Mouse (Mus musculus) bone marrow macrophage, adult 2 months (primary cell): ENCODE data around the gene Rab1a. TPM values are rescaled to one million over a fixed set of nuclear protein-coding genes. Genes with fewer than 3 reads are reported as not detected.
A peak's percentile ranks its signal among the peaks of the same experiment; 100 is the strongest.

Source experiments
- H3K27ac ChIP-seq: 2 replicates; pipeline ENCODE4 v1.5.1; 2012; ENCODE audit warnings: low read depth, low read length; ENCODE audit not compliant: insufficient read depth
- H3K4me1 ChIP-seq: 2 replicates; pipeline ENCODE4 v1.6.1; 2012; ENCODE audit warnings: low read length; ENCODE audit not compliant: control insufficient read depth, insufficient read depth
- H3K4me3 ChIP-seq: 2 replicates; pipeline ENCODE4 v1.5.1; 2012; ENCODE audit warnings: mild to moderate bottlenecking, low read length, moderate library complexity; ENCODE audit not compliant: insufficient read depth
- CTCF ChIP-seq: IDR thresholded peaks from 2 replicates; pipeline ENCODE4 v1.5.1; 2012; ENCODE audit warnings: low read depth, mild to moderate bottlenecking, low read length, moderate library complexity
- POLR2A ChIP-seq: IDR thresholded peaks from 2 replicates; pipeline ENCODE4 v1.6.1; 2012; ENCODE audit warnings: mild to moderate bottlenecking, low read depth, low read length, borderline replicate concordance
- polyA plus RNA-seq: library from polyadenylated mRNA; stranded (reverse); fragments of >200 nt; gene quantifications from 2 replicates; pipeline ENCODE4 v1.2.4, GENCODE M21; 2012; ENCODE audit not compliant: missing spikeins, insufficient read depth, insufficient read length

Gene Rab1a
- polyA plus RNA-seq, 1 experiment, result 272 TPM

DNA sequence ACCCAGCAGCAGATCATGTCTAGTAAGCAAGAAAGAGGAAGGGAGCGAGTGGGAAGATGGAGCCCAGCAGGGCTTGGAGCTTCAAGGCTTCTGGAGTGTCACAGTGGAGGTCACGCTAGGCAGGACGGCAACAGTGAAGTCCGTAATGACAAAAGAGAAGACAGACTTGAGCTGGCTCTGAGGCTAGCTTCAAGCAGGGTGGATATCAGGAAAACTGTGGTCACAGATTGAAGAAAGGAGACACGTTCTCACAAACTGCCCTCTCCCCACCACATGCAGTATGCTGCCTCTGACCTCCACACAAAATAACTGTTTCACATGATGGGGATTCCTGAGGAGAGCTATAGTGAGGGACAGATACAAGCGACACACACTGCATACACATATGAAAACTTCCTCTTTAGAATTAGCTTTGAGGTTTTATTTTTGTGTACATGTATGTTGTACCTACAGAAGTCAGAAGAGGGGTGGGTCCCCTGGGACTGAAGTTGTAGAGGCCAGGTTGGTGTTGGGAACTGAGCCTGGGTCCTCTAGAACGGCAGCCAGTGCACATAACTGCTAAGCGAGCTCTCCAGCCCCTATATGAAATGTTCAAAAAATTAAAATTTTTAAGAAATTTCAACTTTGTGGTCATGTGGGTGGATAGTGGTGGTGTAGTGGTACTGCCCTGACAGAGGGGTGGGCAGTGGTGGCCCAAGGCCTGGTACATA lies 46.1 kb downstream of the Rab1a start:
- H3K4me1 ChIP-seq, result peaks cover 28% of the 10 kb centered on the region
- TF ChIP-seq POLR2A (no peak), CTCF (no peak)
- H3K4me3 ChIP-seq, result no peak overlapping the region
- H3K27ac ChIP-seq, result no peak overlapping the region

- Histone ChIP-seq H3K4me1 (peaks cover 28% of the 10 kb centered on the region), H3K4me3 (peak overlapping the region; percentile 99), H3K27ac (peak overlapping the region; percentile 42)
- TF ChIP-seq CTCF, result no peak
- no peak for TF ChIP-seq POLR2A
These were observed 47.0 kb downstream of the Rab1a start for GRCm38 (mm10) chr11:20248277-20248676.

GRCm38 (mm10) chr11:20248840-20249239 lies 47.6 kb downstream of the Rab1a start:
- H3K27ac ChIP-seq, result peak overlapping the region; percentile 42
- peaks cover 28% of the 10 kb centered on the region for H3K4me1 ChIP-seq
- H3K4me3 ChIP-seq, result peak overlapping the region; percentile 99
- TF ChIP-seq CTCF (no peak), POLR2A (no peak)

GRCm38 (mm10) chr11:20249296-20250110 lies 48.3 kb downstream of the Rab1a start, which contains the start of gene Cep68:
Gene Cep68 (minus strand): TSS chr11:20249429.
- TF ChIP-seq POLR2A (no peak), CTCF (no peak)
- Histone ChIP-seq H3K4me1 (peaks cover 28% of the 10 kb centered on the region), H3K27ac (peak within 1 kb of the TSS; percentile 42), H3K4me3 (peak within 1 kb of the TSS; percentile 99)

GRCm38 (mm10) chr11:20250476-20251178 lies 49.4 kb downstream of the Rab1a start:
- no peak overlapping the region for H3K27ac ChIP-seq
- TF ChIP-seq CTCF (no peak), POLR2A (no peak)
- peaks cover 28% of the 10 kb centered on the region for H3K4me1 ChIP-seq
- no peak overlapping the region for H3K4me3 ChIP-seq

DNA sequence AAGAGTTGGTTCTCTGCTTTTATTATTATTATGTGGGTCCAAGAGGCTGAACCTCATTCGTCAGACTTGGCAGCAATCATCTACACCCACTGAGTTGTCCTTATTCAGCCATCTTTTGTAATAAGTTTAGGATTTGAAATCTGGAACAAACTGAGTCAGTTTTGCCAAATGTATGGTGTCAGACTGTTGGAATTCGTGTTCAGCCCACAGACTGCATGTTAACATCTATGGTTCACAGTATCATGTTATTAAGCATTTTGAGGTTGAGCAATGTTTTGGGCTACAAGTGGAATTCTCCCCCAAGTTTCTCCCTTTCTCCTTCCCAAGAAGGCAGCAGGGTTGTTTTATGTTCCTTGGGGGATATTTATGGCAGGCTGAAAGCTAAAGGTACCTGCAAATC lies 51.9 kb downstream of the Rab1a start:
- Histone ChIP-seq H3K4me1 (peaks cover 12% of the 10 kb centered on the region), H3K27ac (no peak overlapping the region), H3K4me3 (no peak overlapping the region)
- TF ChIP-seq CTCF (no peak), POLR2A (no peak)

GRCm38 (mm10) chr11:20254791-20255190 lies 53.6 kb downstream of the Rab1a start:
- Histone ChIP-seq H3K4me1 (peaks cover 12% of the 10 kb centered on the region), H3K27ac (no peak overlapping the region), H3K4me3 (no peak overlapping the region)
- TF ChIP-seq CTCF (no peak), POLR2A (no peak)

- no peak for TF ChIP-seq CTCF
- no peak for TF ChIP-seq POLR2A
- H3K27ac ChIP-seq, result no peak overlapping the region
- no peak overlapping the region for H3K4me3 ChIP-seq
- no peaks in the 10 kb centered on the region for H3K4me1 ChIP-seq
These were observed 61.6 kb downstream of the Rab1a start for GRCm38 (mm10) chr11:20262628-20263380.

- no peak overlapping the region for H3K4me3 ChIP-seq
- TF ChIP-seq POLR2A (no peak), CTCF (no peak)
- no peaks in the 10 kb centered on the region for H3K4me1 ChIP-seq
These were observed 68.7 kb downstream of the Rab1a start for GRCm38 (mm10) chr11:20269885-20270284.

More at GRCm38 (mm10) chr11:20269885-20270284, 68.7 kb downstream of the Rab1a start:
- H3K27ac ChIP-seq, result no peak overlapping the region
